Mouse (Mus musculus): ENCODE results near the gene Kif26b. TPM values are rescaled to one million over a fixed set of nuclear protein-coding genes. Genes with fewer than 3 reads are reported as not detected.

Kif26b gene
- total RNA-seq, 2 experiments from 2014 or later: 1.4 to 1.7 TPM

- DNase-seq: no peak
These were observed 132.6 kb downstream of the Kif26b start for GRCm38 (mm10) chr1:178661556-178661955.

- no peak for DNase-seq
These were observed 134.6 kb downstream of the Kif26b start for GRCm38 (mm10) chr1:178663539-178663938.

GRCm38 (mm10) chr1:178664271-178664969, 135.5 kb downstream of the Kif26b start:
- DNase-seq: no peak

- no peak for DNase-seq
These were observed 137.6 kb downstream of the Kif26b start for GRCm38 (mm10) chr1:178666524-178666923.

GRCm38 (mm10) chr1:178667808-178668207, 138.9 kb downstream of the Kif26b start:
- no peak for DNase-seq

GRCm38 (mm10) chr1:178668907-178669306, 140.0 kb downstream of the Kif26b start:
- DNase-seq: no peak

GRCm38 (mm10) chr1:178673051-178673450, 144.1 kb downstream of the Kif26b start:
- DNase-seq: no peak

- no peak for DNase-seq
These were observed 144.6 kb downstream of the Kif26b start for GRCm38 (mm10) chr1:178673506-178673905.

GRCm38 (mm10) chr1:178675542-178676252, 146.8 kb downstream of the Kif26b start:
- no peak for DNase-seq

GRCm38 (mm10) chr1:178677160-178677559, 148.2 kb downstream of the Kif26b start:
- DNase-seq: no peak

GRCm38 (mm10) chr1:178677630-178678221, 148.8 kb downstream of the Kif26b start:
- no peak for DNase-seq

- peak; percentile 10 for DNase-seq
These were observed 154.7 kb downstream of the Kif26b start for GRCm38 (mm10) chr1:178683631-178684030.

GRCm38 (mm10) chr1:178684991-178685680, 156.2 kb downstream of the Kif26b start:
- DNase-seq: no peak

- DNase-seq: no peak
These were observed 158.0 kb downstream of the Kif26b start for GRCm38 (mm10) chr1:178686881-178687280.

- no peak for DNase-seq
These were observed 160.6 kb downstream of the Kif26b start for GRCm38 (mm10) chr1:178689512-178689911.

GRCm38 (mm10) chr1:178691679-178692078, 162.8 kb downstream of the Kif26b start:
- no peak for DNase-seq

- no peak for DNase-seq
These were observed 171.2 kb downstream of the Kif26b start for GRCm38 (mm10) chr1:178700102-178700501.

GRCm38 (mm10) chr1:178703496-178703895, 174.6 kb downstream of the Kif26b start:
- DNase-seq: no peak

- DNase-seq: no peak
These were observed 179.0 kb downstream of the Kif26b start for GRCm38 (mm10) chr1:178707925-178708351.

- DNase-seq: no peak
These were observed 179.4 kb downstream of the Kif26b start for GRCm38 (mm10) chr1:178708356-178708755.

- no peak for DNase-seq
These were observed 183.4 kb downstream of the Kif26b start for GRCm38 (mm10) chr1:178712189-178712873.

- DNase-seq: no peak
These were observed 185.3 kb downstream of the Kif26b start for GRCm38 (mm10) chr1:178714209-178714608.

All from gastrocnemius, postnatal 10 days (tissue).